16 mouse cellular contexts compared by ENCODE assay signal in genomic region chr14:72234234-72235075, GRCm38 (mm10).
A peak's percentile ranks its signal among the peaks of the same experiment; 100 is the strongest.
DNase-seq lines count a peak whose midpoint lies in the region; ATAC-seq and TF ChIP-seq lines count a peak whose summit lies in the region.
"Had no signal": no experiment of that assay in that cellular context is flagged by ENCODE, and none has a peak within 500 bp of the region (broad histone marks: within the 10 kb centered on the region; RNA-seq: fewer than 3 reads in every experiment).

No protein-coding gene starts in this region.

- no peak overlapping the region for H3K4me2 ChIP-seq in forebrain, embryonic 16.5 days (ENCODE audit: low read length)
- H3K4me2 ChIP-seq: heart, embryonic 13.5 days; hindbrain, embryonic 14.5 days; liver, embryonic 11.5 days; midbrain, embryonic 13.5 days had no signal

- TF ChIP-seq CTCF in brain, embryonic 14.5 days (IDR thresholded peaks at IDR 0.05; ENCODE audit: borderline replicate concordance, extremely low read depth, insufficient read depth, insufficient read length): no peak

- no peak for TF ChIP-seq POLR2A in brain, embryonic 14.5 days (IDR thresholded peaks at IDR 0.05; ENCODE audit: borderline replicate concordance, extremely low read depth, insufficient read depth, insufficient read length, poor library complexity, severe bottlenecking)

- no peak for DNase-seq in forebrain, embryonic 10.5 days (ENCODE audit: extremely low spot score, low spot score)
- peak; percentile 18 for DNase-seq in brain, embryonic 14.5 days (ENCODE audit: low read depth)
- peak; percentile 89 to 92 for DNase-seq in cerebellum, postnatal 10 days
- DNase-seq in left cerebral cortex, postnatal 36 days (ENCODE audit: low spot score in 2 of 2): peak; percentile 36 to 55
- no peak for DNase-seq in lung, postnatal 4 days
- no peak for DNase-seq in urinary bladder, adult 2 months (ENCODE audit: low spot score)
- DNase-seq in kidney, postnatal 25 days: no peak
- DNase-seq: adrenal gland, postnatal 36 days; gastrocnemius, adult 2 months; kidney, adult 9 months; lung, postnatal 10 days had no signal

- no peaks in the 10 kb centered on the region for H3K4me1 ChIP-seq in forebrain, embryonic 16.5 days (replicated peaks; ENCODE audit: control insufficient read depth, insufficient read depth, low read length)
- H3K4me1 ChIP-seq in forebrain, embryonic 10.5 days: no peaks in the 10 kb centered on the region
- H3K4me1 ChIP-seq: heart, embryonic 13.5 days; midbrain, embryonic 13.5 days had no signal

- intact Hi-C loops in left cerebral cortex, postnatal 36 days (cut with DNase I): no loop called here

- no peak overlapping the region for H3K4me3 ChIP-seq in forebrain, embryonic 16.5 days (replicated peaks; ENCODE audit: low read length)
- H3K4me3 ChIP-seq in forebrain, embryonic 10.5 days: no peak overlapping the region
- H3K4me3 ChIP-seq: gastrocnemius, adult 2 months; heart, embryonic 13.5 days; midbrain, embryonic 13.5 days had no signal

- no peaks in the 10 kb centered on the region for H3K27me3 ChIP-seq in forebrain, embryonic 16.5 days (replicated peaks; ENCODE audit: control insufficient read depth, insufficient read depth, low read length)
- no peaks in the 10 kb centered on the region for H3K27me3 ChIP-seq in forebrain, embryonic 10.5 days (ENCODE audit: poor library complexity, severe bottlenecking)
- H3K27me3 ChIP-seq: heart, embryonic 13.5 days; midbrain, embryonic 13.5 days had no signal

- no peak overlapping the region for H3K27ac ChIP-seq in forebrain, embryonic 16.5 days (ENCODE audit: low read length)
- no peak overlapping the region for H3K27ac ChIP-seq in forebrain, embryonic 10.5 days
- H3K27ac ChIP-seq: gastrocnemius, adult 2 months; heart, embryonic 13.5 days; hindbrain, embryonic 14.5 days; midbrain, embryonic 13.5 days had no signal

- no peaks in the 10 kb centered on the region for H3K9me3 ChIP-seq in forebrain, embryonic 16.5 days (ENCODE audit: control insufficient read depth, low read length)
- no peaks in the 10 kb centered on the region for H3K9me3 ChIP-seq in forebrain, embryonic 10.5 days
- H3K9me3 ChIP-seq: heart, embryonic 13.5 days; midbrain, embryonic 13.5 days had no signal

- peak; percentile 55; the same call in 1 of the 2 replicates for ATAC-seq in forebrain, embryonic 16.5 days
- ATAC-seq: midbrain, embryonic 13.5 days had no signal

- H3K36me3 ChIP-seq in forebrain, embryonic 16.5 days (ENCODE audit: control insufficient read depth, insufficient read depth): no peaks in the 10 kb centered on the region
- no peaks in the 10 kb centered on the region for H3K36me3 ChIP-seq in forebrain, embryonic 10.5 days (replicated peaks)
- H3K36me3 ChIP-seq: heart, embryonic 13.5 days; midbrain, embryonic 13.5 days had no signal

- H3K9ac ChIP-seq in forebrain, embryonic 16.5 days (replicated peaks; ENCODE audit: low read depth, low read length): no peak overlapping the region
- H3K9ac ChIP-seq: heart, embryonic 13.5 days; hindbrain, embryonic 14.5 days; midbrain, embryonic 13.5 days had no signal

- WGBS in forebrain, embryonic 16.5 days: 60% methylated on average over 6 of the region's 6 CpGs
- 83% methylated on average over 6 of the region's 6 CpGs for WGBS in forebrain, embryonic 10.5 days

Comparison
In these comparisons a context has a peak if more than half of its experiments do, and no peak if none do; other contexts are left out.
1. DNase-seq: peak in brain, embryonic 14.5 days (single experiment), cerebellum, postnatal 10 days (2 of 2) and left cerebral cortex, postnatal 36 days (2 of 2); none in forebrain, embryonic 10.5 days (single experiment), lung, postnatal 4 days (0 of 2), urinary bladder, adult 2 months (single experiment) and kidney, postnatal 25 days (0 of 2).